Mouse (Mus musculus) CD4-positive, CD25-positive, alpha-beta regulatory T cell, adult 2 months (primary cell): ENCODE data around the gene Tom1l1.

Experiments used
- DNase-seq: peaks from one replicate; pipeline ENCODE4 v3.0.0-alpha.2; 2012; ENCODE audit warnings: low read depth, low spot score

Gene Tom1l1

DNA sequence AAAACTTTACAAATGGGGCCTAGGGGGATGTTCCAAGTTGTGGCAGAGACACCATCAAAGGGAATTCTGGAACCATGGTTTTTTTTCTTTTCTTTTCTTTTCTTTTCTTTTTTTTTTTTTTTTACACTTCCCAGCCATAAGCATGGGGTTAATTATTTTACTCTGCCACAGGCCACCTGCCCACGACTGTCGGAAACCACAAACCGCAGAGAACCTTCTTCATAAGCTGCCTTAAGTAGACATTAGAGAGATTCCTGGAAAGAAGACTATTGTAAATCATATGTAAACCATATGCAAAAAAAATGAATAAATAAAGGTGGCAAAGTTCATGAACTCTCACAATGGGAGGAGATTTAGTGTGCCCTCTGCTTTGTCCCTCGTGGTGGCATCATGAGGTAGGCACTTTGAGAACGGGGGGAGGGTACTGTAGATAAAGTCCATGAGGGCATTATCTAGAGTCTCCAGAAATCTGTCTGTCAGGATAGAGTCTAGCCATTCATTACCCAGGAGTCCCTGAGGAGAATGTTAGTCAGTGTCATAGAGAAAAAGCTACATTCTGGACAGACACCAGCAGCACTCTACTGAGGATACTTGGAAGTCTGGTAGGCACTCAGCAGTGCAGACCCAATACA lies 12.6 kb downstream of the Tom1l1 start:
- peak; percentile 32 for DNase-seq

DNA sequence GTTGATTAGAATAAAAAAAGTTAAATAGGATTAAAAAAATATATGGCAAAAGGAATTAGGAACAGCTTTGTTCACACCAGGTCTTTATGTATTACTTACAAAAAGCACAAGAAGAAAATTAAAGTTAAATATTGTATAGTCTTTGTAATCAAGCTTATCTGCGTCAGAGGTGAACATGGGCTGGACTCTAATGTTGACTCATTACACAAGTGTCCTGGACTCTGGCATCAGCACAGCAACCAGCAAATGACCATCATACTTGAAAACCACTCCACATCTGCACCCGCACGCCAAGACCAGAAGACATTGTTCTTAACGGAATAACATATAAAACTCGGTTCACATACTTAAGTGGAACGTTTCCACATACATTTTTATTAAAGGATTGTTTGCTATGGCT lies 20.8 kb downstream of the Tom1l1 start:
- DNase-seq: no peak

DNA sequence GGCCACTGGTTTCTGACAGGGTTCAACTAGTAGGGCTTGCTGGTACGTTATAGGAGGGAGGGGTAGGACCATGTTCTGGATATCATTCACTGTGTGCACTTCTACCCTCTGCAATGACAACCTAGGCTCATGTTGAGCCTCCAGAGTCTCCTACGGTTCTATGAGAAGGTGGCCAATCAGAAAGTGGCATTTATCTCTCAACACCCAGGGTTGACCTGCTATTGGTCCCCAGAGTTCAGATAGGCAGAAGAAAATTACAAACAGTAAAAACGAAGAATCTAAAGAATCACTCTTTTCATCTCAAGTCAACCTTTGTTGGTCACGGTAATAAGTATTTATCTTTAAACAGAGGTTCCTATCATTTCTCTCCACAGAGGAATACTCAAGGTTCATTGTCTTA lies 21.2 kb downstream of the Tom1l1 start:
- no peak for DNase-seq

DNA sequence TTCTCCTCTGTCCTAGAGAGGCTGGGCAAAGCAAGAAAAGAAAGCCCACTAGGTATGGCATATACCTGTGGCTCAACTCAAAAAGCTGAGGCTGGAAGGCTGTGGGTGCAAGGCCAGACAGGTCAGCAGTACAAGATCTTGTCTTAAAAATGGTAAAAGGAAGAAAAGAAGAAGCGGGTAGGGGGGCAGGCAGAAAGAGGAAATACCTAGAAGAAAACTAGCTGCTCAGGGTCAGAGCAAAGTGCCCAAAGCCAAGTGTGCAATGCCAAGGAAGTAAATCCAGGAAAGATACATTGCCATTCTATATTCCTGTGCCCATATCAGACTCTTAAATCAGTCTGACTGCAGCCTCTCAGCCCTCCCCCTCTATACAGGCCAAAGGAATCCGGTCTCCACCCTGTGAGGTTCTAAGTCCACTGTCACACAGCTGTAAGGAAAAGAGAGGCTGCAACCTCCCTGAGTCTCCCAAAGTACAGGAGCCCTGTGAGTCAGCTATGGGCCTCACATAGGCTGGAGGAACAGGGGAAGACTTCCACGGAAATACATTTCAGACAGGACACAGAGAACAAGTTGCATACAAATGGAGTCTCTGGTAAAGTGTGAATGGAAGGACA lies 21.9 kb downstream of the Tom1l1 start:
- no peak for DNase-seq

DNA sequence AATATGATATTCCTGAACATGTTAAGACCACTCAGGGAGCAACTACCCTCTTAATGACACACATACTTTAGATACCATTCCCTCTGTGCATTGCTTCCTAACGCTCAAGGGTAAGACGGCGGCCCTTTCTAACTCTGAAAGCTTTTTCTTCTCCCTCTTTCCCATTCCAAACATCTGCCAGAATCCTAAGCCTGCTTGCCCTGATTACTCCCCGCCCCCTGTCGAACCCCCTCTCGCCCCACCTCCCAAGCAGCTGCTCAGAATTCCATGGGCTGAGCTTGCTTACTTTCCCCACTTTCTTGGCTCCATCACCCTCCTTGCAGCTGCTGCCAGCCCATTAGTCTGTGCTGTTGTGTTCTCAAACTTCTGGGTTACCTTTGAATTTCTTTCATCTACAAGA lies 23.0 kb downstream of the Tom1l1 start:
- DNase-seq: no peak

DNA sequence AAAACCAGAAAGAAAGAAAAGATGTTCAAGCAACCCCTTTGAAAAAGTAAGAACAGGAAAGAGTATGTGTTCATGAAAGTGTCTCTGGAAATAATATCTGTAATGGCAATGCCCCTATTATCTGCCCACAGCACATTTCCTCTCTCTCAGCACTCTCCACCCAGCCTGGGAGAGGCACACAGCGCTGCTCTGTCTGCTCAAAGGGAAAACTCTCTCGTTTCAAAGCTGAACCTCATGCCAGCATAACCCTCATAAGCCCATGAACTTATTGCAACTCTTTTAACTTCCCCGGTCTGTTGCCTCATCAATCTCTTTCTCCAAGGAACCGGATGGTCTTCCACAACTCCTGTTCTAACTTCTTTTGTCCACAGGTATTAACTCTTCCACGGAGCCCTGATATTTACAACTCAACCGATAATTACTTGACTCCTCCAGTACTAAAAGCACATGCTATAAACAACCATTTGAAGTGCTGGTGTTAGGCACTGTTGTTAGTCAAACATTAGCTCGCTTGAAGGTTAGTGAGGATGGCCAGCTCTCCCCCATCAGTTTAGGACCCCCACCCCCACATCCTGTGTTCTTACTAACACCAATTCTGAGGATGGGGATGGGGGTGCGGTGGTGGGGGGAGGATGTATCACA lies 23.7 kb downstream of the Tom1l1 start:
- DNase-seq: no peak

DNA sequence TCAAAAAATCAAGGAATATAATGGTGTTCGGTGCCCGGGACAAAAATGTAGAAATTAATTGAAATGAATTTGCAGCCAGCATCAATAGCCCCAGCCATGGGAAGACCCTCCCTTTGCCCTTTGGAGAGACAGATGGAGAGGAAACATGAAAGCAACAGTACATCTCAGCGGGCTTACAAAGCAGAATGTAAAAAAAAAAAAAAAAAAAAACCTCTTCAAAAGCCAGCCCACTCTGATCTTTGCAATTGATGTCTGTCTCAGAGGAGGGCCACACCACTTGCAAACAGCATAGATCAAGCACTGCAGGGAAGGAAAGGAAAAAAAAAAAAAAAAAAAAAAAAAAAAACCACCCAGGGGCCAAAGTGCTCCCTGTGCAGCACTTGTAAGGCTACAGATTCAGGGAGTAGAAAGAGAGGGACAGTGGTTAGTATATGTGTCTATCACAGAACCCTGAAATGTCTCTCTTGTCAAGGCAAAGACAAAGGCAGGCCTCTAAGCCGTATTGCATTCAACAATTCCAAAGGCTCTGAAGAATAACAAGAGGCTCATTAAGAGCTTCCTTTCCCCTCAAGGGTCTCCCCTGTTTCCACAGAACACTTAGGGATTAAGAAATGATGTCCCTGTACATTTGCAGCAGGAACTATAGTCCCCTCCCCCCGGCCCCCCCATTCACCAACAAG lies 24.4 kb downstream of the Tom1l1 start:
- DNase-seq: no peak

DNA sequence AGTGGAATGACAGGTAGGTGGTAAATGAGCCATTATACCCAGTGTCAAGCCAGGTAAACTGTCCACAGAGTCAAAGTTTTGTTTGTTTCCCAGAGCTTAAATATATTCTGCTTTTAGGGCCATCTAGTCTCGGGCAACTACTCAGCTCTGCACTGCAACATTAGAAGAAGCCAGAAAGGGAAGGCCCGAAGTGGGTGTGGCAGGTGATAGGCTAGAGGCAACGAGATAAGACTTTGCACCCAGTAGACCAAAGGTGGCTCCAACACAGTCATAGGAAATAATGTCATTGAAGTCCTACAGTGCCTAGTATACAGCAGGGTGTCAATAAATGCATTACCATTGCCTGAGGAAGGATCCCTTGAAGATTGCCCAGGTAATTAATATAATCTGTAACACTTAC lies 25.1 kb downstream of the Tom1l1 start:
- DNase-seq: no peak

DNA sequence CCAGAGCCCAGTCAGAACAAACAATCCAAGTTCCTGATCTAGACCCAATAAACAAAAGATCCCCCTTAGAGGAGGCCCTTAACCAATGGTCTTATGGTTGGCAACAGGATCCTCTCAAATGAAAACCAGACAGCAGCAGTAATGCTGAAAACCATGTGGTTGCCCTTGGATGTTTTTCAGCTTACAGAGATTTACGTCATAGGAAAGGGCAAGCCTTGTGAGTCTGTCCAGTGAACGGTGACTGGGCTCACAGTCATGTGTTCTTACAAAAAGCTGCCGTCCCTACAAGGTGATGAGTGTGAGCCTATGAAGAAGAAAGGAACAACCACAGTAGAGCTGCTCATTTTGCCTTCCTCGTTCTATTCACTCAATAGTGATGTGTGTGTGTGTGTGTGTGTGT lies 27.5 kb downstream of the Tom1l1 start:
- no peak for DNase-seq

DNA sequence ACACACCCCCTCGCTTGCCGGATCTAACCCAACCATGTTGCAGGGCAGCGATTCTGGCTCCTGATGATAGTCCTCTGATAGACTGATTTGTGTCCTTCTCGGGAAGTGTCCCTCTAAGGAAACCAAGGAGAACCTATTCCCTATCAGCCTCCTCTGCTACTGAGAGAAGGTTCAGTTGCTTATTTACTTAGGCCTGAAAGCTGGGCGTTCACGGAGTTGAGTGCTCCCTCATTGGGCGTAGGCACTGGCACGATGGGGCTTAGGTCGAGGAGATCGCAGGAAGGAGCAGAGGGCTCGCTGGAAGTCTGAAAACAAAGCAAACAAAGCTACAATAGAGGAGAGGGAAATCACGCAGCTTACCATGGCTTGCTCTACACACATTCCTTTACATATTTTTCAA lies 30.6 kb downstream of the Tom1l1 start:
- no peak for DNase-seq

DNA sequence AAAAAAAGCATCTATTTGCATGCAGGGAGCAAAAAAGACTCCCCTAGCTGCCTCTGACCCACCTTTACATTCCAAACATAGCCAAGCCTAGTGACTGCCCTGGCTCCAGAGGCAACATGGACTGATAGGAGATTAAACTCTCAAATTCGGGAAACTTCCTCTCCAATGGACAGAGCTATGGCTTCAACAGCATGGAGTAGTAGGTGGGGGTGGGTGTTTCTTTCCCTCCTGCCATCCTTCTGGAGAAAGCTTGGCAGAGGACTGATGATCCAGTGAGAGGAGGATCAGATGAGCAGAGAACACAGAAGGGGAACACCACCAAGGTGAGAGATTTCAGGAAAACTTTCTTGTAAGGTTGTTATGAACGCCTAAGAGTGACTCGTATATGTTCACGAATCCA lies 35.6 kb downstream of the Tom1l1 start:
- DNase-seq: no peak

DNA sequence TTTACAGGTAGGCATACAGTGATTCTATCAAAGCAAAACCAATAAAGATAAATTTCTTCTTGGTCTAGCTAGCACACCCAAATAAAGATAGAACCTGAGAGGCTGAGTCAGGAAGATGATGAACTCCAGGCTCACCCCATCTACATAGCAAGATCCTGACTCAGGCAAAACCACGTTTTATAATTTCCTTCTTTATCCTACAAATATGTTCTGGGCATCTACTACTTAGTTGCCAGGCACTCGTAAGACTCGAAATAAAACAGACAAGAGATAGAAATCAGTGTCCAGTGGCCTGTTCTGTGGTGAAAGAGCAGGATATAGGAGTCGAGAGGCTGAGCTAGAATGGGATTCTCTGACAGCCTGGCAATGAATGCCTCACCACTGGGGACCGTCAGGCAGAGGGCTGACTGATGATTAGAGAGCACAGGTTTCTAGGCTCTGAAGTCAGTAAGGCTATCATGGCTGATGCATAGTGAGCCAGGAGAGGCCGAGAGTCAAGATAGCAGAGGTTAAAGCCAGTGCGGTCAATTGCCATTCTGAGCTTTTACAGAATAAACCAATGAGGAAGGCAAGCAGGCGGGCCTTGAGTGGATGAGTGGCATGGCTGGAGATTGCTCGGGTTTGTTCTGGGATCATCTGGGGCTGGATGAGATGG lies 37.8 kb downstream of the Tom1l1 start:
- DNase-seq: no peak

DNA sequence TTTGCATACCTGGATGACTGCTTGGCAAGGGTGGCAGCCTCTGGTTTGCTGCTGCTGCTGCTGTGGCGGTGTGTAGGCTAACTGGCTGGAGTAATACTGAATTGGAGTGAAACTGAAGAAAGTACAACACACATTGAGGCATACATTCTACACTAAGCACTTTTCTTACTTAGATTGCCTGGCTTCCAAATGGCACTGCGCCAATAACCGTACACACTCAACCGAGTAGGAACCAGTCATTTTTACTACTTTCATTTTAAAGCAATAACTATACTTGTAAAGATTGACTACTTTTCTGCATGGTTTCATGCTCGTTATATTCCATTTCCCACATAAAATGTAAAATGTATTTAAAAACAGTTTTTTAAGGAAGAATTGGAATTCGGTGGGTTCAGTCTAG lies 38.4 kb downstream of the Tom1l1 start:
- no peak for DNase-seq

DNA sequence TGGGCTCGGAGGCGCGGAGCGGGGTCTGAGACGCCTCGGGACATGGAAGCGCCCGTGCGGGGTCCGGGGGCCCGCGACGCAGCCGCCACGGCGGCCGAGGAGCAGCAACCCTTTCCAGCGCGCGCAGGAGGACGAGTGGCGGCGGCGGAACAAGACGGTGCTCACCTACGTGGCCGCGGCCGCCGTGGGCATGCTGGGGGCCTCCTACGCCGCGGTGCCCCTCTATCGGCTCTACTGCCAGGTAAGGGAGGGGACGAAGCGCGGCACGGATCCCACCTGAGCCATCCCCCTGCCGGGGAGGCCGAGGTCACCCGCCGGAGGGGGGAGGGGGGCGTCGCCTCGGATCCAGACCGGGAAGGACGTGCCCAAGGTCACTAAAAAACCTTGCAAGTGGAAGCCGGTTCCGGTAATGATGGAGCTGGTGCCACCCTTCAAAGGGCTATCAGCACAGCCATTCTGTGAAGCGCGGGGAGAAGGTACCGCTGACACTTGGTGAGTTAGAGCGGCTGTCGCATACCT lies 49.8 kb downstream of the Tom1l1 start:
- no peak for DNase-seq

DNA sequence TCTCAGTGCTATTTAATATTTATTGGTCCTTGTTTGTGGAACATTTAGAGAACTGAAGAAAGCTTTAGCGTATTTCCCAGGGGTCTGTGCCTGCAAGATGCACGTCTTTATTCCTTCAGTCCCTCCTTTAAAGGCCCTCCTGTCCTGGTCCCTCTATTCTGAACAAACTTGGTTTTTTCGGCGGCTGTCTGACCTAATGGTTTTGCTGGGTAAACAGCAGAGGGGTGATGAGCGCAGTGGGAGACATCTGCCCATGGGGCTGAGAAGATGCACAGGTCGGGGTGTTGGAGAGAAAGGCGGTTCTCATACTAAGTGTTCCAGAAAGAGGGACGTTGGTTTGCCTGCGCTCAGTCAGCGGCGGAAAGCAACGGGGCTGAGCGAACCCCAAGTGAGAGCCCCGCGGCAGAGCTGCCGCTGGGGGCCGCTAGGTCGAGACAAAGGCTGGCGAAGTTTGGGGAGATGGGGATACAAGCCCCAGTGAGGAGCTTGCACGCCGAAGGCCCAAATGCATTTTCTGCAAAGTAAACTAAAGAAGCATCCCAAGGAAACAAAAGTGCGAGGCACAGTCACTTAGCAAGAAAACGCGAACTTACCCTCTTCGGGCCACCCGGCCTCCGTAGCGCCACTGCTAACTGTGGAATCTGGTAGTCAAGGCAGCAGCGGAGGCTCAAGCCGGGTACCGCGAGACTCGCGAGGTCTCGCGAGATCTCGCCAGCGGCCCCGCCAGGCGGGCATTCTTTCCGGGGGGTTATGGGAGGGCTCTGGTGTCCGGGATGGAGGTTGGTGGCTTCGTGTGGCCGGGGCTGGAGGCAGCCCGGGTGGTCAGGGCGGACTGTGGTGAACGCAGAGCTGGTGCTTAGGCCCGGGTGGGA lies 50.5 kb downstream of the Tom1l1 start, which contains the start of the genes Stxbp4 and Cox11:
TSS of gene Stxbp4 (minus strand) at position 645 of the 872 bp plus-strand sequence.
TSS of gene Cox11 (plus strand) at position 734 of the 872 bp plus-strand sequence.
- DNase-seq: peak; percentile 94

DNA sequence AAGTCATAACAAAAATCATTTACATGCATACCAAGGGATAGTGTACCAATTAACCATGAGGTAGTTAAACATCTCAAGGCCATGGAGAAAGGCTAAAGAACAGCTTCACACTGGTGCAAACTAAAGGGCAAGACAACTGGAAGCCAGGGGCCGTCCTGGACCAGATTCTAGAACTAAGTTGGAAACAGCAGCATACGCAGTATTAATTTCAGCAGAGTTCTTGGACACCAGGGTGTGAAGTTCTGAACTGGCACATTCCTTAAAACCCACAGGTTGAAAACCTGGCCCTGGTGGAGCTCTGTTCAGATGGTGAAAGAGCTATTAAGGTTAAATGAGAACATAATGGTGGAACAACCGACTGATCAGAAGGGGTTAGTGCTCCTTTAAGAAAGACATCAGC lies 53.5 kb downstream of the Tom1l1 start:
- no peak for DNase-seq

DNA sequence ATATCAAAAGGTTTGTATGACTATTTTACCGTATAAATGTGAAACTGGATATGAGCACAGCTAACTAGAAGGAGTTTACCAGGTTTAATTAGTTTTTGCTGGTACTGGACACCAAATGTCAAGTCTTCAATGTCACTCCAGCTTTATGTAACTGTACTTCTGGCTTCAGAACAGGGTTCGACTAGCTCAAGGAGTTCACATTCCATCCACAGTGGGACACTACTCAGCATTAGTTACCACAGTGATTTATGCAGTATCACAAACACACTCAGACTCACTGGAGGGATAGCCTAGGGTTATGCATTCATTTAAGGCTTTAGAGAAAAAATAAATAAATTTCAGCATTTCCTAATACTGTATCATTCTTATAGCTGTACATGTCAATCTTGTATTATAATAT lies 55.7 kb downstream of the Tom1l1 start:
- no peak for DNase-seq

DNA sequence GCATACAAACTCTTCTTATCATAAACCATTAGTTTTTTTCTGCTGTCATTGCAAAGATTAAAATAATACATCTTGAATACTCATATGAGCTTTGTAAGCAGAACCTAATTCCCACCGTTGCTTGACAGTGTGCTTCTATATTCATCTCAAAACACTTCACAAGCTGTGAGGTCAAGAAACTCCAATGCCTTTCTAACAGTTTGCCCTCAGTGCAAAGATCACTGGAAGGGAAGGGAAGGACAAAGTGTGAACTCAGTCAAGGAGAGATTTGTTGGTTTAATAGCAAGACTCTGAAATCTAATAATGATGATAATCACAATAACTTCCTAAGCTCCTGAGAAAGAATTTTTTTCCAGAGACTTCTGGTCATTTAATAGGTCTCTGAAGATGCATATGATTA lies 60.4 kb downstream of the Tom1l1 start:
- DNase-seq: no peak

DNA sequence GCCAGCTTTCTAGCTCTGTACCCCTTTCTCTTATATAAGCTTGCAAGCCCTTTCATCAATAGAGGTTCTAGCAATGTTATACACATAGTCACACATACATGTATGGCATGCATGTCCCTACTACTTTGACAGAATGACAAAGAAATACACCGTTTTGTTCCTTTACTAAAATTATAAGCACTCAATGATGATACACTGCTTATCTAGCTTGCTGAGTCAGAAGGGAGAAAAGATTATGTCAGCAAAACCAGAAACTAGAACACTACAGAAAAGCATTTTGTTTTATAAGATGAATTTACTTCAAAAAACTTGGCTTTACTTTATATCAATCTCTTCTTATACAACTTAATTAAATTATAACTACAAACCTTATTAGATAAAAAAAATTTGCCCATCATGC lies 63.0 kb downstream of the Tom1l1 start:
- DNase-seq: no peak

DNA sequence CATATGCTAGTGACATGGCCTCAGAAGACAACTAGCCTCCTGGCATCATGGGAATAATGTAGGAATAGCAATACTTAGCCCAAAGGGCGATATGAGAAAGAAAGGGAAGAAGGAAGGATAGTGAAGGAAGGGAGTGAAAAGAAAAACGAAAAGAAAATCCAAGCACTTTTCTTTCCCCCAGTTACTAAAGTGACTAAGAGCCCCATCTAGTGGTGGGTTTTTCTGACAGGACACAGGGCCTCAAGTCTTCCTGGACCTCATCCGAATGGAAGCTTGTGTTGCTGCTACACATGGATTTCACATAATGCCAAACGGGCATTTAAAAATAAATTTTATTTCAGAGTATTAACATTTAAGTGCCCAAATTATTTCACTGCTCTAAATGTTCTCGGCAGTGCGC lies 64.7 kb downstream of the Tom1l1 start:
- peak; percentile 66 for DNase-seq

DNA sequence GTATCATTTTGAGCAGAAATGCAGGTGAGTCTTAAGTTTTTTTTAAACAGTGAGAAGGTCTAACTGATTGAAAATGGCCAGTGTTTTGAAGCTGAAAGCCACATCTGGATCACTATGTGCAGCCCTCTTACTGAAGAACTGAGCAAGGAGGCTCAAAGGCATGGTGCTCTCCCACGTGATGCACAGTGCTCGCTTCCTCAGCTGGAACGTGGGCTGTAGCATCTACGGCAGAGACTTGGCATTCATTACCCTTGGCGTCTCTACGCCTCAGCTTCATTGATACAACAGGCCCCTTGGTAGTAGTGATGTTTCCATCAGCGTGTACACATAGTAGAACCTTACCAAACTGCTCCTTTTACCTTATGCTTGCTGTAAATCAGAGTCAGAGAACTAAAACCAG lies 65.7 kb downstream of the Tom1l1 start:
- no peak for DNase-seq
